14 mouse cellular contexts compared by ENCODE assay signal in the genomic region with DNA sequence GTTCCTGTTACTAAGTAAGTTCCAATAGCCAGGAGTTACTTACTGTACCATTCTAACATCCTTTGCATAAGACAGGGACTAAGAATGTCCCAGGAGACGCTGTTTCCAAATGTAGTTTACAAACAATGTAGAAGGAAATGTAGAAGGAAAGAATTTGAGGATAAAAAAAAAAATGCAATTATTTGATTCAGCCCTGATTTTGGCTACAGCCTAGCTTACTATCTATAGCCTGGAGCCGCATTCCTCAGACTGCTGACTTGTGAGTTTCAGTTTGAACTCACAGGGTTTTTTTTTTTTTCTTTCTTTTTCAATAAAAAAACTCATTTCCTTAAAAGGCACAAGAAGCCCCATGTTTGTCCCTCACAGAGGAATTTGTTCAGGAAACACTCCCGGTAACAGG.
DNase-seq lines count a peak whose midpoint lies in the region; ATAC-seq and TF ChIP-seq lines count a peak whose summit lies in the region.
"Had no signal": no experiment of that assay in that cellular context is flagged by ENCODE, and none has a peak within 500 bp of the region (broad histone marks: within the 10 kb centered on the region; RNA-seq: fewer than 3 reads in every experiment).

No protein-coding gene starts in this region.

- H3K27ac ChIP-seq in heart, embryonic 11.5 days (ENCODE audit: low read depth, low read length): peak overlapping the region; percentile 63; the same call in 1 of the 2 replicates
- peak overlapping the region; percentile 51; the same call in 1 of the 2 replicates for H3K27ac ChIP-seq in lung, embryonic 14.5 days (ENCODE audit: low read depth)
- H3K27ac ChIP-seq in intestine, embryonic 14.5 days (ENCODE audit: low read depth): no peak overlapping the region
- H3K27ac ChIP-seq in stomach, embryonic 16.5 days (ENCODE audit: low read length): peak overlapping the region; percentile 40; the same call in 1 of the 2 replicates
- H3K27ac ChIP-seq: forebrain, embryonic 12.5 days had no signal

- ATAC-seq in heart, embryonic 11.5 days (replicated peaks; ENCODE audit: insufficient number of reproducible peaks, low FRiP score, low TSS enrichment): no peak
- ATAC-seq in lung, embryonic 14.5 days (ENCODE audit: insufficient read depth): peak; percentile 47; the same call in 1 of the 2 replicates
- no peak for ATAC-seq in intestine, embryonic 14.5 days (replicated peaks; ENCODE audit: low FRiP score, low TSS enrichment, low read depth)
- no peak for ATAC-seq in stomach, embryonic 16.5 days (ENCODE audit: insufficient read depth, low FRiP score)
- ATAC-seq: Patski had no signal

- no peaks in the 10 kb centered on the region for H3K36me3 ChIP-seq in heart, embryonic 11.5 days (ENCODE audit: control insufficient read depth, insufficient read depth, low read length)
- H3K36me3 ChIP-seq in lung, embryonic 14.5 days (ENCODE audit: insufficient read depth): no peaks in the 10 kb centered on the region
- no peaks in the 10 kb centered on the region for H3K36me3 ChIP-seq in intestine, embryonic 14.5 days (ENCODE audit: control insufficient read depth, insufficient read depth, low read length)
- no peaks in the 10 kb centered on the region for H3K36me3 ChIP-seq in stomach, embryonic 16.5 days (ENCODE audit: control insufficient read depth, insufficient read depth, low read length)
- H3K36me3 ChIP-seq: forebrain, embryonic 12.5 days had no signal

- 31% methylated on average over 3 of the region's 3 CpGs for WGBS in heart, embryonic 11.5 days (ENCODE audit: insufficient replicate concordance)
- 17% methylated on average over 3 of the region's 3 CpGs for WGBS in lung, embryonic 14.5 days
- 18% methylated on average over 3 of the region's 3 CpGs for WGBS in intestine, embryonic 14.5 days
- WGBS in stomach, embryonic 16.5 days: 23% methylated on average over 3 of the region's 3 CpGs

- no peak for DNase-seq in heart, adult 11 months
- DNase-seq in lung, embryonic 14.5 days: peak; percentile 79
- DNase-seq in lung, postnatal 4 days: no peak
- DNase-seq in intestine, embryonic 14.5 days (ENCODE audit: low spot score): no peak
- DNase-seq in spleen, postnatal 14 days (ENCODE audit: low spot score in 2 of 2): no peak
- DNase-seq in layer of hippocampus, adult 11-12 months (ENCODE audit: low spot score): no peak
- DNase-seq: adrenal gland, postnatal 36 days; cerebellum, postnatal 36 days; layer of hippocampus, postnatal 36 days; lung, adult 18-20 months had no signal

- H3K9ac ChIP-seq in heart, embryonic 11.5 days (ENCODE audit: low read depth, low read length): no peak overlapping the region
- H3K9ac ChIP-seq in lung, embryonic 14.5 days: no peak overlapping the region
- H3K9ac ChIP-seq in intestine, embryonic 14.5 days (ENCODE audit: low read length): no peak overlapping the region
- no peak overlapping the region for H3K9ac ChIP-seq in stomach, embryonic 16.5 days (ENCODE audit: low read length)
- H3K9ac ChIP-seq: forebrain, embryonic 12.5 days had no signal

- peaks cover 33% of the 10 kb centered on the region for H3K4me1 ChIP-seq in heart, embryonic 11.5 days (ENCODE audit: control insufficient read depth, insufficient read depth, low read length)
- H3K4me1 ChIP-seq in lung, embryonic 14.5 days (ENCODE audit: insufficient read depth): 0 out of 2 replicates have a peak, but pooled peaks cover 5% of the 10 kb centered on the region
- H3K4me1 ChIP-seq in intestine, embryonic 14.5 days (replicated peaks; ENCODE audit: control insufficient read depth, insufficient read depth, low read length): peaks cover 20% of the 10 kb centered on the region
- peaks cover 11% of the 10 kb centered on the region for H3K4me1 ChIP-seq in stomach, embryonic 16.5 days (ENCODE audit: control insufficient read depth, insufficient read depth, low read length)

- no peak overlapping the region for H3K4me3 ChIP-seq in heart, embryonic 11.5 days (ENCODE audit: low read depth, low read length)
- no peak overlapping the region for H3K4me3 ChIP-seq in lung, embryonic 14.5 days (ENCODE audit: low read depth, low read length)
- no peak overlapping the region for H3K4me3 ChIP-seq in intestine, embryonic 14.5 days (ENCODE audit: low read depth, low read length)
- H3K4me3 ChIP-seq in stomach, embryonic 16.5 days (replicated peaks; ENCODE audit: low read length): no peak overlapping the region
- H3K4me3 ChIP-seq: forebrain, embryonic 12.5 days had no signal

- H3K27me3 ChIP-seq in heart, embryonic 11.5 days (ENCODE audit: control insufficient read depth, insufficient read depth, low read length): no peaks in the 10 kb centered on the region
- H3K27me3 ChIP-seq in lung, embryonic 14.5 days (ENCODE audit: insufficient read depth, low read length): no peaks in the 10 kb centered on the region
- H3K27me3 ChIP-seq in intestine, embryonic 14.5 days (replicated peaks; ENCODE audit: control insufficient read depth, insufficient read depth, low read length): no peaks in the 10 kb centered on the region
- H3K27me3 ChIP-seq in stomach, embryonic 16.5 days (ENCODE audit: control insufficient read depth, insufficient read depth, low read length): no peaks in the 10 kb centered on the region
- H3K27me3 ChIP-seq: forebrain, embryonic 12.5 days; Patski had no signal

- H3K4me2 ChIP-seq in heart, embryonic 11.5 days: peak overlapping the region; percentile 31
- H3K4me2 ChIP-seq in lung, embryonic 14.5 days: peak overlapping the region; percentile 43
- peak overlapping the region; percentile 5; the same call in 1 of the 2 replicates for H3K4me2 ChIP-seq in intestine, embryonic 14.5 days (ENCODE audit: low read length)
- peak overlapping the region; percentile 28 for H3K4me2 ChIP-seq in stomach, embryonic 16.5 days (ENCODE audit: low read depth, low read length)
- H3K4me2 ChIP-seq: forebrain, embryonic 12.5 days had no signal

- TF ChIP-seq CTCF in lung, embryonic 14.5 days (IDR thresholded peaks at IDR 0.05; ENCODE audit: low read depth): no peak

- H3K9me3 ChIP-seq in heart, embryonic 11.5 days (replicated peaks; ENCODE audit: control insufficient read depth, low read length): no peaks in the 10 kb centered on the region
- H3K9me3 ChIP-seq in lung, embryonic 14.5 days (ENCODE audit: low read depth, low read length): no peaks in the 10 kb centered on the region
- H3K9me3 ChIP-seq in intestine, embryonic 14.5 days (ENCODE audit: control insufficient read depth, low read length): no peaks in the 10 kb centered on the region
- no peaks in the 10 kb centered on the region for H3K9me3 ChIP-seq in stomach, embryonic 16.5 days (replicated peaks; ENCODE audit: control insufficient read depth, low read length)
- H3K9me3 ChIP-seq: forebrain, embryonic 12.5 days had no signal
